Mouse (Mus musculus): Measurements from ENCODE around the gene Gm13287. TPM values are rescaled to one million over a fixed set of nuclear protein-coding genes. Genes with fewer than 3 reads are reported as not detected.

The Gm13287 gene
- polyA plus RNA-seq, 1 experiment from 2014 or later: not detected

DNA sequence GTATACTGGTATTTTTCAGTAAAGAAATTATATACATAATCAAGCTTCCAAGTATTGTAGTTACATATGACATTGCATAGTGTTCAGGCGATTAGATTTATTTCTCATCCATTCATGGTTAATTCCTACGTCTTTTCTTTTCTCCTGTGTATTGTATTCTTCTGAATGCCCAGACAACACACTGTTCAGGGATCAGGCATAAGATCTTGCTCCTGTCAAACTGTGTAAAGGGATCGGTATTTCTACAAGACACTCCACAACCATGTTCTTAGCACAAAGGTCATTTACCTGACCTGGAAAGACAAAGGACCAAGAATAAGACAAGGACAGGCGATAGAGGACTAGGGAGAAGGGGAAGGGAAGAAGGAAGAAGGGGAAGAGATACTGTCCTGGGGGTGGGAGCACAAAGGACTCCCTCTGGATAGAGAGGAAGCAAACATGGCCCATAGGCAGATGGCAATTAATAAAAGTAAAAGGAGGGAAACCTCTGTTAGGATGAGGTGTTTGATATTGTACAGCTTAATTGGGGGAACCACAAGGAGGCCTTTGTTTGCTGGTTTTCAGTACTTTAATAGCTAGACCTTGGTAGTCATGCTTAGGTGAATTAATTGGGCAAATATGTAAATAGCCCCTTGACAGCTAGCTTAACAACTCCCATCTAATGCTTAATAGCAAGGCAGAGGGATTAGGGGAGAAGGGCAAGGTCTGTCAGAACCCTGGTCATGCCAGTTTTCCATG is 48.1 kb downstream of the Gm13287 start:
- Histone ChIP-seq H3K4me3 (no peak overlapping the region), H3K9ac (no peak overlapping the region), H3K36me3 (no peaks in the 10 kb centered on the region), H3K27ac (no peak overlapping the region), H3K9me3 (no peaks in the 10 kb centered on the region), H3K4me2 (no peak overlapping the region), H3K27me3 (no peaks in the 10 kb centered on the region), H3K4me1 (no peaks in the 10 kb centered on the region)
- WGBS: 62% methylated on average over 4 of the region's 4 CpGs
- ATAC-seq (ENCODE audit: borderline replicate concordance, extremely low read depth, low FRiP score, low TSS enrichment): no peak

Other genes with a start within 250 kb of the Gm13287 start
- not detected in 2 replicates for gene Ifna15, start 245.0 kb upstream of the Gm13287 start, polyA plus RNA-seq (2015; fragmentation: Nextera tagmentation; extraction: Ambion mirVana)
- not detected in 2 replicates for gene Ifna14, start 231.5 kb upstream of the Gm13287 start, polyA plus RNA-seq (2015; fragmentation: Nextera tagmentation; extraction: Ambion mirVana)
- gene Ifna9, start 210.9 kb upstream of the Gm13287 start, polyA plus RNA-seq (2015; fragmentation: Nextera tagmentation; extraction: Ambion mirVana): not detected in 2 replicates
- not detected in 2 replicates for gene Ifna12, start 199.9 kb upstream of the Gm13287 start, polyA plus RNA-seq (2015; fragmentation: Nextera tagmentation; extraction: Ambion mirVana)
- not detected in 2 replicates for gene C87499, start 168.8 kb upstream of the Gm13287 start, polyA plus RNA-seq (2015; fragmentation: Nextera tagmentation; extraction: Ambion mirVana)
- not detected in 2 replicates for gene Ifna13, start 158.8 kb upstream of the Gm13287 start, polyA plus RNA-seq (2015; fragmentation: Nextera tagmentation; extraction: Ambion mirVana)
- gene Ifna16, start 126.3 kb upstream of the Gm13287 start, polyA plus RNA-seq (2015; fragmentation: Nextera tagmentation; extraction: Ambion mirVana): not detected in 2 replicates
- gene Ifna2, start 119.3 kb upstream of the Gm13287 start, polyA plus RNA-seq (2015; fragmentation: Nextera tagmentation; extraction: Ambion mirVana): not detected in 2 replicates
- gene Ifnab, start 111.9 kb upstream of the Gm13287 start, polyA plus RNA-seq (2015; fragmentation: Nextera tagmentation; extraction: Ambion mirVana): not detected in 2 replicates
- 1.1 and 1.7 TPM in 2 replicates for gene Gm26566, start 81.4 kb upstream of the Gm13287 start, polyA plus RNA-seq (2015; fragmentation: Nextera tagmentation; extraction: Ambion mirVana)
- 93.3 and 96.3 TPM in 2 replicates for gene Klhl9, start 80.8 kb upstream of the Gm13287 start, polyA plus RNA-seq (2015; fragmentation: Nextera tagmentation; extraction: Ambion mirVana)
- gene Gm13271, start 48.4 kb upstream of the Gm13287 start, polyA plus RNA-seq (2015; fragmentation: Nextera tagmentation; extraction: Ambion mirVana): not detected in 2 replicates
- gene Gm13283, start 43.1 kb upstream of the Gm13287 start, polyA plus RNA-seq (2015; fragmentation: Nextera tagmentation; extraction: Ambion mirVana): 0.21 and 0.68 TPM in 2 replicates
- gene Gm13290, start 29.4 kb upstream of the Gm13287 start, polyA plus RNA-seq (2015; fragmentation: Nextera tagmentation; extraction: Ambion mirVana): 0.22 and 0.74 TPM in 2 replicates
- gene Gm13289, start 26.3 kb upstream of the Gm13287 start, polyA plus RNA-seq (2015; fragmentation: Nextera tagmentation; extraction: Ambion mirVana): not detected in 2 replicates
- 0.39 TPM in 1 of 2 replicates, not detected in the other for gene Gm13272, start 23.4 kb upstream of the Gm13287 start, polyA plus RNA-seq (2015; fragmentation: Nextera tagmentation; extraction: Ambion mirVana)
- gene Ifnz, start 21.1 kb upstream of the Gm13287 start, polyA plus RNA-seq (2015; fragmentation: Nextera tagmentation; extraction: Ambion mirVana): 0.66 TPM in 1 of 2 replicates, not detected in the other
- gene Gm13276, start 17.5 kb upstream of the Gm13287 start, polyA plus RNA-seq (2015; fragmentation: Nextera tagmentation; extraction: Ambion mirVana): not detected in 2 replicates
- not detected in 2 replicates for gene Gm13277, start 14.6 kb upstream of the Gm13287 start, polyA plus RNA-seq (2015; fragmentation: Nextera tagmentation; extraction: Ambion mirVana)
- gene Gm13278, start 11.7 kb upstream of the Gm13287 start, polyA plus RNA-seq (2015; fragmentation: Nextera tagmentation; extraction: Ambion mirVana): not detected in 2 replicates
- not detected in 2 replicates for gene Gm13275, start 8.8 kb upstream of the Gm13287 start, polyA plus RNA-seq (2015; fragmentation: Nextera tagmentation; extraction: Ambion mirVana)
- not detected in 2 replicates for gene Gm13279, start 5.9 kb upstream of the Gm13287 start, polyA plus RNA-seq (2015; fragmentation: Nextera tagmentation; extraction: Ambion mirVana)
- 1.5 and 1.7 TPM in 2 replicates for gene Gm13285, start 3.6 kb upstream of the Gm13287 start, polyA plus RNA-seq (2015; fragmentation: Nextera tagmentation; extraction: Ambion mirVana)
- gene Gm13288, start 2.3 kb downstream of the Gm13287 start, polyA plus RNA-seq (2015; fragmentation: Nextera tagmentation; extraction: Ambion mirVana): 0.11 TPM in 1 of 2 replicates, not detected in the other
- gene Ifna7, start 13.0 kb downstream of the Gm13287 start, polyA plus RNA-seq (2015; fragmentation: Nextera tagmentation; extraction: Ambion mirVana): not detected in 2 replicates
- gene Ifna11, start 16.7 kb downstream of the Gm13287 start, polyA plus RNA-seq (2015; fragmentation: Nextera tagmentation; extraction: Ambion mirVana): not detected in 2 replicates
- gene Ifna6, start 24.2 kb downstream of the Gm13287 start, polyA plus RNA-seq (2015; fragmentation: Nextera tagmentation; extraction: Ambion mirVana): not detected in 2 replicates
- gene Ifna5, start 32.3 kb downstream of the Gm13287 start, polyA plus RNA-seq (2015; fragmentation: Nextera tagmentation; extraction: Ambion mirVana): not detected in 2 replicates
- not detected in 2 replicates for gene Ifna4, start 38.6 kb downstream of the Gm13287 start, polyA plus RNA-seq (2015; fragmentation: Nextera tagmentation; extraction: Ambion mirVana)
- gene Ifna1, start 46.8 kb downstream of the Gm13287 start, polyA plus RNA-seq (2015; fragmentation: Nextera tagmentation; extraction: Ambion mirVana): not detected in 2 replicates
- gene Ifne, start 76.9 kb downstream of the Gm13287 start, polyA plus RNA-seq (2015; fragmentation: Nextera tagmentation; extraction: Ambion mirVana): not detected in 2 replicates